Mouse (Mus musculus): ENCODE measurements around the gene Ly86. TPM values are rescaled to one million over a fixed set of nuclear protein-coding genes. Genes with fewer than 3 reads are reported as not detected.

The Ly86 gene
- polyA plus RNA-seq, 1 experiment from 2014 or later = 352 TPM

GRCm38 (mm10) chr13:37332779-37333543 is 12.0 kb upstream of the Ly86 start:
- WGBS (ENCODE audit: missing documents) = 20% methylated on average over 4 of the region's 4 CpGs
- H3K4me3 ChIP-seq (ENCODE audit: inconsistent target) = no peak overlapping the region
- no peaks in the 10 kb centered on the region for H3K36me3 ChIP-seq (ENCODE audit: inconsistent target)
- H3K27ac ChIP-seq = peak overlapping the region; percentile 84
- no peaks in the 10 kb centered on the region for H3K79me2 ChIP-seq (ENCODE audit: inconsistent target)

GRCm38 (mm10) chr13:37333544-37333870 is 11.5 kb upstream of the Ly86 start:
- H3K79me2 ChIP-seq (ENCODE audit: inconsistent target) = no peaks in the 10 kb centered on the region
- 47% methylated on average over 1 of the region's 1 CpGs for whole genome bisulfite sequencing (ENCODE audit: missing documents)
- H3K4me3 ChIP-seq (ENCODE audit: inconsistent target) = no peak overlapping the region
- H3K27ac ChIP-seq = peak overlapping the region; percentile 84
- no peaks in the 10 kb centered on the region for H3K36me3 ChIP-seq (ENCODE audit: inconsistent target)

GRCm38 (mm10) chr13:37337269-37337668 is 7.7 kb upstream of the Ly86 start:
- Histone ChIP-seq H3K79me2 (ENCODE audit: inconsistent target) (no peaks in the 10 kb centered on the region), H3K27ac (peak overlapping the region; percentile 87), H3K36me3 (ENCODE audit: inconsistent target) (no peaks in the 10 kb centered on the region), H3K4me3 (ENCODE audit: inconsistent target) (no peak overlapping the region)
- 11% methylated on average over 4 of the region's 4 CpGs for WGBS (ENCODE audit: missing documents)

GRCm38 (mm10) chr13:37337871-37338270 is 7.1 kb upstream of the Ly86 start:
- no peaks in the 10 kb centered on the region for H3K36me3 ChIP-seq (ENCODE audit: inconsistent target)
- 44% methylated on average over 7 of the region's 7 CpGs for WGBS (ENCODE audit: missing documents)
- H3K4me3 ChIP-seq (ENCODE audit: inconsistent target) = no peak overlapping the region

GRCm38 (mm10) chr13:37342804-37343203 is 2.2 kb upstream of the Ly86 start:
- Histone ChIP-seq H3K4me3 (ENCODE audit: inconsistent target) (no peak overlapping the region), H3K36me3 (ENCODE audit: inconsistent target) (no peaks in the 10 kb centered on the region), H3K79me2 (ENCODE audit: inconsistent target) (peaks cover 31% of the 10 kb centered on the region), H3K27ac (no peak overlapping the region)
- 100% methylated on average over 1 of the region's 1 CpGs for WGBS (ENCODE audit: missing documents)

More at GRCm38 (mm10) chr13:37337871-37338270, 7.1 kb upstream of the Ly86 start:
- Histone ChIP-seq H3K27ac (peak overlapping the region; percentile 87), H3K79me2 (ENCODE audit: inconsistent target) (no peaks in the 10 kb centered on the region)

- peaks cover 57% of the 10 kb centered on the region for H3K79me2 ChIP-seq (ENCODE audit: inconsistent target)
- peak overlapping the region; percentile 98 for H3K27ac ChIP-seq
- 70% methylated on average over 10 of the region's 10 CpGs for WGBS (ENCODE audit: missing documents)
- H3K36me3 ChIP-seq (ENCODE audit: inconsistent target) = peaks cover 9% of the 10 kb centered on the region
- H3K4me3 ChIP-seq (ENCODE audit: inconsistent target) = peak overlapping the region; percentile 46
These were observed 815 bp downstream of the Ly86 start for GRCm38 (mm10) chr13:37345823-37346222.

GRCm38 (mm10) chr13:37347871-37348595 is 3.0 kb downstream of the Ly86 start:
- Histone ChIP-seq H3K79me2 (ENCODE audit: inconsistent target) (peaks cover 79% of the 10 kb centered on the region), H3K27ac (peak overlapping the region; percentile 98), H3K4me3 (ENCODE audit: inconsistent target) (peak overlapping the region; percentile 46; the same call in 1 of the 2 replicates), H3K36me3 (ENCODE audit: inconsistent target) (peaks cover 19% of the 10 kb centered on the region)
- 0% methylated on average over 8 of the region's 8 CpGs for whole genome bisulfite sequencing (ENCODE audit: missing documents)

- H3K79me2 ChIP-seq (ENCODE audit: inconsistent target) = peaks cover 89% of the 10 kb centered on the region
- peak overlapping the region; percentile 98 for H3K27ac ChIP-seq
- peaks cover 19% of the 10 kb centered on the region for H3K36me3 ChIP-seq (ENCODE audit: inconsistent target)
- 90% methylated on average over 5 of the region's 5 CpGs for WGBS (ENCODE audit: missing documents)
- no peak overlapping the region for H3K4me3 ChIP-seq (ENCODE audit: inconsistent target)
These were observed 4.0 kb downstream of the Ly86 start for GRCm38 (mm10) chr13:37349051-37349450.

- peaks cover 19% of the 10 kb centered on the region for H3K36me3 ChIP-seq (ENCODE audit: inconsistent target)
These were observed 8.0 kb downstream of the Ly86 start for GRCm38 (mm10) chr13:37353016-37353415.

GRCm38 (mm10) chr13:37353868-37354267 is 8.9 kb downstream of the Ly86 start:
- Histone ChIP-seq H3K4me3 (ENCODE audit: inconsistent target) (no peak overlapping the region), H3K36me3 (ENCODE audit: inconsistent target) (peaks cover 19% of the 10 kb centered on the region), H3K27ac (peak overlapping the region; percentile 95), H3K79me2 (ENCODE audit: inconsistent target) (peaks cover 85% of the 10 kb centered on the region)
- WGBS (ENCODE audit: missing documents) = 13% methylated on average over 4 of the region's 4 CpGs

More at GRCm38 (mm10) chr13:37353016-37353415, 8.0 kb downstream of the Ly86 start:
- Histone ChIP-seq H3K27ac (no peak overlapping the region), H3K79me2 (ENCODE audit: inconsistent target) (peaks cover 83% of the 10 kb centered on the region), H3K4me3 (ENCODE audit: inconsistent target) (no peak overlapping the region)
- WGBS (ENCODE audit: missing documents) = 94% methylated on average over 2 of the region's 2 CpGs

- WGBS (ENCODE audit: missing documents) = 28% methylated on average over 4 of the region's 4 CpGs
- Histone ChIP-seq H3K79me2 (ENCODE audit: inconsistent target) (peaks cover 85% of the 10 kb centered on the region), H3K4me3 (ENCODE audit: inconsistent target) (no peak overlapping the region), H3K36me3 (ENCODE audit: inconsistent target) (peaks cover 19% of the 10 kb centered on the region), H3K27ac (peak overlapping the region; percentile 95)
These were observed 9.4 kb downstream of the Ly86 start for GRCm38 (mm10) chr13:37354432-37354831.

- Histone ChIP-seq H3K79me2 (ENCODE audit: inconsistent target) (peaks cover 85% of the 10 kb centered on the region), H3K4me3 (ENCODE audit: inconsistent target) (no peak overlapping the region), H3K36me3 (ENCODE audit: inconsistent target) (peaks cover 11% of the 10 kb centered on the region), H3K27ac (peak overlapping the region; percentile 95)
- WGBS (ENCODE audit: missing documents) = 34% methylated on average over 10 of the region's 10 CpGs
These were observed 10.8 kb downstream of the Ly86 start for GRCm38 (mm10) chr13:37355642-37356331.

- WGBS (ENCODE audit: missing documents) = 2% methylated on average over 2 of the region's 2 CpGs
- peaks cover 85% of the 10 kb centered on the region for H3K79me2 ChIP-seq (ENCODE audit: inconsistent target)
- H3K4me3 ChIP-seq (ENCODE audit: inconsistent target) = no peak overlapping the region
- peak overlapping the region; percentile 95 for H3K27ac ChIP-seq
- peaks cover 3% of the 10 kb centered on the region; the same call in 1 of the 2 replicates for H3K36me3 ChIP-seq (ENCODE audit: inconsistent target)
These were observed 11.5 kb downstream of the Ly86 start for GRCm38 (mm10) chr13:37356549-37356948.

GRCm38 (mm10) chr13:37358112-37358511 is 13.1 kb downstream of the Ly86 start:
- 100% methylated on average over 2 of the region's 2 CpGs for WGBS (ENCODE audit: missing documents)
- Histone ChIP-seq H3K4me3 (ENCODE audit: inconsistent target) (no peak overlapping the region), H3K27ac (no peak overlapping the region), H3K36me3 (ENCODE audit: inconsistent target) (no peaks in the 10 kb centered on the region), H3K79me2 (ENCODE audit: inconsistent target) (peaks cover 85% of the 10 kb centered on the region)
